Mouse (Mus musculus) embryonic facial prominence, embryonic 15.5 days (tissue): ENCODE results near the gene Maml3. TPM values are rescaled to one million over a fixed set of nuclear protein-coding genes. Genes with fewer than 3 reads are reported as not detected.

Source experiments
- ATAC-seq: fragments of 200-750 bp; cut with Nextera tagmentation; 2 replicates; pipeline ENCODE4 v1.8.0; 2017; ENCODE audit warnings: low read depth, moderate TSS enrichment; ENCODE audit not compliant: insufficient number of reproducible peaks, low FRiP score, low TSS enrichment
- H3K27ac ChIP-seq: fragments of 300-500 bp; sonication (generic); replicated peaks from 2 replicates; pipeline ENCODE4 v1.5.1; 2015; ENCODE audit warnings: mild to moderate bottlenecking, inconsistent platforms
- H3K27me3 ChIP-seq: fragments of 300-500 bp; sonication (generic); 2 replicates; pipeline ENCODE4 v1.6.1; 2015; ENCODE audit warnings: inconsistent platforms
- H3K36me3 ChIP-seq: fragments of 300-500 bp; sonication (generic); 2 replicates; pipeline ENCODE4 v1.6.1; 2015; ENCODE audit warnings: mild to moderate bottlenecking, inconsistent platforms
- H3K4me1 ChIP-seq: fragments of 300-500 bp; sonication (generic); 2 replicates; pipeline ENCODE4 v1.6.1; 2015; ENCODE audit warnings: inconsistent platforms
- H3K4me2 ChIP-seq: fragments of 300-500 bp; sonication (generic); replicated peaks from 2 replicates; pipeline ENCODE4 v1.6.1; 2015; ENCODE audit warnings: mild to moderate bottlenecking, inconsistent platforms
- H3K4me3 ChIP-seq: fragments of 300-500 bp; sonication (generic); replicated peaks from 2 replicates; pipeline ENCODE4 v1.5.1; 2015; ENCODE audit warnings: mild to moderate bottlenecking, inconsistent platforms
- H3K9ac ChIP-seq: fragments of 300-500 bp; sonication (generic); 2 replicates; pipeline ENCODE4 v1.6.1; 2015; ENCODE audit warnings: inconsistent platforms
- H3K9me3 ChIP-seq: fragments of 300-500 bp; sonication (generic); replicated peaks from 2 replicates; pipeline ENCODE4 v1.6.1; 2016; ENCODE audit warnings: inconsistent platforms
- WGBS: fragments of 180-500 bp; shearing (Covaris S2); methylation state at CpG from one replicate; pipeline ENCODE4 v1.1.7; 2015; 5-methylcytosine and 5-hydroxymethylcytosine counted together
- polyA plus RNA-seq: library from polyadenylated mRNA; unstranded; fragments of >200 nt; fragmentation: Nextera tagmentation; extraction: Ambion mirVana; gene quantifications from 2 replicates; pipeline ENCODE4 v1.2.1, GENCODE M21; 2015

Gene Maml3
- polyA plus RNA-seq, 1 experiment from 2014 or later = 6.5 TPM

- 8% methylated on average over 6 of the region's 6 CpGs for WGBS
- no peak overlapping the region for H3K9ac ChIP-seq
- peak overlapping the region; percentile 61 for H3K4me2 ChIP-seq
- no peak for ATAC-seq
- no peaks in the 10 kb centered on the region for H3K27me3 ChIP-seq
- no peaks in the 10 kb centered on the region for H3K36me3 ChIP-seq
- H3K27ac ChIP-seq = peak overlapping the region; percentile 95
- H3K4me1 ChIP-seq = peaks cover 46% of the 10 kb centered on the region
- 0 out of 2 replicates have a peak overlapping the region, but pooled peaks have one; percentile 35 for H3K4me3 ChIP-seq
- H3K9me3 ChIP-seq = no peaks in the 10 kb centered on the region
These were observed 59.6 kb downstream of the Maml3 start for GRCm38 (mm10) chr3:52045221-52045641.

- Histone ChIP-seq H3K27ac (peak overlapping the region; percentile 95), H3K4me3 (no peak overlapping the region), H3K36me3 (no peaks in the 10 kb centered on the region), H3K9ac (no peak overlapping the region), H3K27me3 (no peaks in the 10 kb centered on the region), H3K4me2 (peak overlapping the region; percentile 61), H3K9me3 (no peaks in the 10 kb centered on the region), H3K4me1 (peaks cover 46% of the 10 kb centered on the region)
- WGBS = 7% methylated on average over 14 of the region's 14 CpGs
- ATAC-seq = no peak
These were observed 60.2 kb downstream of the Maml3 start for GRCm38 (mm10) chr3:52044651-52045050.

DNA sequence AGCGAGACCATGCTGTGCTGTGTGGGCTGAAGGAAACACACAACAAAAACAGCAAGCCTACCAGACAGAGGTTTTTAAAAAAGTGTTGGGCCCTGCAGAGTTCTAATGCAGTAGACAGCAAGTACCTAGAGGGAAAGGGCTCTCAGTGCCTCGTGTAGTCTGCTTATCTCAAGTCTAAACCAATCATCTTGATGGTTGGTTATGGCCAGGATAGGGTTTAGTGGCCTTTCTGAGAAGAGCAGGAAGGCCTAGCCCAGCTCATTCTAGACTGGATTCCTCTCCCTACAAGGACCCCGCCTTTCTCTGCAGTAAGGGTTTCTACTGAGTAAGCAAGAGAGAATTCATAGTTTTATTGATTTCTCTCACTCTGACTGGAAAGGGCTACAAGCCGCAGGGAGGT lies 61.0 kb downstream of the Maml3 start:
- Histone ChIP-seq H3K9ac (no peak overlapping the region), H3K36me3 (no peaks in the 10 kb centered on the region), H3K27ac (peak overlapping the region; percentile 95; the same call in 1 of the 2 replicates), H3K4me2 (no peak overlapping the region), H3K4me3 (no peak overlapping the region), H3K9me3 (no peaks in the 10 kb centered on the region), H3K4me1 (peaks cover 46% of the 10 kb centered on the region), H3K27me3 (no peaks in the 10 kb centered on the region)
- no peak for ATAC-seq
- 49% methylated on average over 4 of the region's 4 CpGs for WGBS

DNA sequence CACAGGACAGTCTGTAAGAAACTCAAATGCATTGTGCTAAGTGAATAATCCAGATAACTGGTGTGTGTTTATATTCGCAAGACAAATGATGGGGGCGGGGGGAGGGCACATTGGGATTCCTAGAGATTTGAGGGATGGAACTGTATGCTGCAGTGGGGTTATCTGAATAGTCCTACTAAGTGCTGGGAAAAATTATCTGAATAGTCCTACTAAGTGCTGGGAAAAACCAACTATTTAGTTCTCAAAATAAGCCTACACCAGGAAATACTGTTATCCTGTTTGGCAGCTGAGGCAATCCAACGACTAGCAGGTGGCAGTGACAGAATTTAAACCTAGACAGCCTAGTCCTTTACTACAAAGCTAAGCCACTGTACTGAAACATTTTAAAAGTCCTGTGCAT lies 62.2 kb downstream of the Maml3 start:
- H3K27ac ChIP-seq = no peak overlapping the region
- no peaks in the 10 kb centered on the region for H3K27me3 ChIP-seq
- H3K4me2 ChIP-seq = no peak overlapping the region
- H3K4me1 ChIP-seq = peaks cover 40% of the 10 kb centered on the region
- 76% methylated on average over 3 of the region's 3 CpGs for WGBS
- no peaks in the 10 kb centered on the region for H3K36me3 ChIP-seq
- H3K9me3 ChIP-seq = no peaks in the 10 kb centered on the region
- no peak for ATAC-seq
- no peak overlapping the region for H3K9ac ChIP-seq
- H3K4me3 ChIP-seq = no peak overlapping the region

DNA sequence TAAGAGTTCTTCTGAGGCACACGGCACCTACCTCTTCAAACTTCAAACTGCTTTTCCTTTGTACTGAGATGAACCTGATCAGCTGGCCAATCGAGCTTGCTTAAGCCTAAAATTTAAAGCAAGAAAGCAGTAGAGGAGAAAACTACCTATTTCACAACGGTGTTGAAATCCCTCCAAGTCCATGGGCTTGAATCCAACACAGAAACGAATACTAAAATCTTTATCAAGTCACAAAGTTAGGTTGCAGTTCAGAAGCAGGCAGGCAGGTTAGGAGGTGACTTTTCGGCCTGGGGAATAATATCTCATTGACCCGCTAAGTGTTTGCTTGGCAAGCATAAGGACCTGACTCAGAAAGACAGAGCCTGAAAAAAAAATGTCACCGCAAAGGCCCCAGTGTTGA lies 64.9 kb downstream of the Maml3 start:
- H3K4me1 ChIP-seq = peaks cover 22% of the 10 kb centered on the region
- 76% methylated on average over 7 of the region's 7 CpGs for WGBS
- no peak overlapping the region for H3K9ac ChIP-seq
- H3K4me3 ChIP-seq = no peak overlapping the region
- no peaks in the 10 kb centered on the region for H3K9me3 ChIP-seq
- no peaks in the 10 kb centered on the region for H3K36me3 ChIP-seq
- no peak overlapping the region for H3K4me2 ChIP-seq
- no peak overlapping the region for H3K27ac ChIP-seq
- no peak for ATAC-seq
- H3K27me3 ChIP-seq = no peaks in the 10 kb centered on the region

DNA sequence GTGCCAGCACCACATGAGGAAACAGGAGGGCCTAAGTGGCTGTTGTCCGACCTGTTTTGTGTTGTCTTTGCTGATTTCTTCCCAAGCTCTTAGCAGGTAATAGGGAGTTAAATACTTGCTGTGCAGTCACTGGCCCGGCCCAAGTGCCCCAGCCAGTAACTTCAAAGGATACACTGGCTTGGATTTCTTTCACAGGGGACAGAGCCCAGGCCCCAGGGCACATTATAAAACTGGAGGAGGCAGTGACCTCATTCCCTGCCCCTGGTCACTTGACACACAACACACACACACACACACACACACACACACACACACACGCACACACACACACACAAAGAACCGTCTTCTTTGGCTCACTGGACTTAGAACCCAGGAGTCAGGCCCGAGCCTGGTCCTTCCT lies 67.6 kb downstream of the Maml3 start:
- Histone ChIP-seq H3K4me1 (peaks cover 17% of the 10 kb centered on the region), H3K27ac (no peak overlapping the region), H3K36me3 (no peaks in the 10 kb centered on the region), H3K27me3 (no peaks in the 10 kb centered on the region), H3K9me3 (no peaks in the 10 kb centered on the region), H3K4me2 (no peak overlapping the region), H3K9ac (no peak overlapping the region), H3K4me3 (no peak overlapping the region)
- 40% methylated on average over 5 of the region's 5 CpGs for WGBS
- ATAC-seq = no peak

DNA sequence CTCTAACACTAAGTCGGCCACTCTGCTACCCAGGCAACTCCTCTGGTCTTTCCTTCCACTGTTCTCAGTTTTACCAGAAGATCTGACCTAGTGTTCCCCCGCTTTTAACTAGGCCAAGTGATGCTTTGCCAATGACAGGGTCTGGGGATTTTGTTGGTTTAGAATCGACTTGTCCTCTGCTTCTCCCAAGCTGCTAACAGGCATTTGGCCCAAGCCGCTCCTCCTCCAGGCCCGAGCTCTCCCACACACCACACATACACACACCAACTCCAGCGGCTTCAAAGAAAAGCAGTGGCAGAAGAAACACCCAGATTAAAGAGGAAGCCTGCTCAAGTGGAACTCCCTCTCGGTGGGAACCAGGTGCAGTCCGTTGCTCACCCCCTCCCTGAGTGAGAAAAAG lies 69.5 kb downstream of the Maml3 start:
- Histone ChIP-seq H3K27ac (no peak overlapping the region; the same call in 1 of the 2 replicates), H3K27me3 (no peaks in the 10 kb centered on the region), H3K4me2 (no peak overlapping the region)

GRCm38 (mm10) chr3:52033857-52034588 lies 70.9 kb downstream of the Maml3 start:
- Histone ChIP-seq H3K9me3 (no peaks in the 10 kb centered on the region), H3K4me1 (peaks cover 28% of the 10 kb centered on the region), H3K4me2 (no peak overlapping the region), H3K4me3 (no peak overlapping the region), H3K27me3 (no peaks in the 10 kb centered on the region), H3K9ac (no peak overlapping the region), H3K36me3 (no peaks in the 10 kb centered on the region), H3K27ac (0 out of 2 replicates have a peak overlapping the region, but pooled peaks have one; percentile 17)
- WGBS = 26% methylated on average over 14 of the region's 14 CpGs
- no peak for ATAC-seq

More for the DNA sequence above, 69.5 kb downstream of the Maml3 start:
- WGBS = 43% methylated on average over 8 of the region's 8 CpGs
- peaks cover 18% of the 10 kb centered on the region for H3K4me1 ChIP-seq
- H3K4me3 ChIP-seq = no peak overlapping the region
- 0 out of 2 replicates have a peak, but pooled peaks have one; percentile 15 for ATAC-seq
- no peaks in the 10 kb centered on the region for H3K36me3 ChIP-seq
- no peak overlapping the region for H3K9ac ChIP-seq
- H3K9me3 ChIP-seq = no peaks in the 10 kb centered on the region

DNA sequence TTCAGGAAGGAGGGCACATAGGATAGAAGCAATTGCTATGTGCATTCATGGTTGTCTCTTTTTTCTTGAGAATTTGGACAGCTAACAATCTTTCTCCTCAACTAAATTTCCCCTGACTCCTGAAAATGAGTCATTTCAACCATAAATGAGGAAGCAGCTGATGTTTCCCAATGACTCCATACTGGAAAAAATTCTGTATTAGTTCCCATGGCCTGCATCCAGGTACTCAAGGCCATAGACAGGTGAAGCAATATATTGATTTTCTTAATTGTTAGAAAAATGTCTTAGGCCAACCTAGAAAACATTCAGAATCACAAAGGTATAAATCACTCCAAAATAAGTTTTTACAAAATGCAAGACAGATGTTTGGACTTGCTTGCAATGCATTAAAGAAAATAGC lies 73.5 kb downstream of the Maml3 start:
- Histone ChIP-seq H3K4me2 (no peak overlapping the region), H3K4me1 (peaks cover 28% of the 10 kb centered on the region), H3K27me3 (no peaks in the 10 kb centered on the region), H3K36me3 (no peaks in the 10 kb centered on the region), H3K9ac (no peak overlapping the region), H3K9me3 (no peaks in the 10 kb centered on the region), H3K27ac (no peak overlapping the region), H3K4me3 (no peak overlapping the region)
- no peak for ATAC-seq

DNA sequence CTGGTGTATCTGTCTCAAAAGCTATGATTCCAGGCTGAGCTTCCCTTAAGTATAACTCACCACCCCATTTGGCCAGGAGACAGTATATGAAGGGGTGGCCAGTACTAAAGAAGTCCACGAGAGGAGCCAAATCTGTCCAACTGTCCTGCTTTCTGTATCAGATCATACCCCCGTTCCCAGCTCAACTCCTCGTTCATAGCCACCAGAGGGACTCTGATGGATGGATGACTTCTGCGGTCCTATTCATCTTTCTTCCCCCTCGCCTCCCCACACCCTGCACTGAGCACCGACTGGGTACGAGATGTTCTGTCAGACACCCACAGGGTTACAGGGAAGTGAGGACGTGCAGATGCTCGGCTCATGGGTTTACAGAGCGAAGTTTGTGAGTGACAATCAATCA lies 74.8 kb downstream of the Maml3 start:
- no peaks in the 10 kb centered on the region for H3K36me3 ChIP-seq
- peaks cover 22% of the 10 kb centered on the region for H3K4me1 ChIP-seq
- no peak for ATAC-seq
- no peaks in the 10 kb centered on the region for H3K27me3 ChIP-seq
- no peaks in the 10 kb centered on the region for H3K9me3 ChIP-seq
- 0 out of 2 replicates have a peak overlapping the region, but pooled peaks have one; percentile 13 for H3K4me3 ChIP-seq
- WGBS = 69% methylated on average over 10 of the region's 10 CpGs
- peak overlapping the region; percentile 27 for H3K4me2 ChIP-seq
- no peak overlapping the region for H3K27ac ChIP-seq
- H3K9ac ChIP-seq = no peak overlapping the region

DNA sequence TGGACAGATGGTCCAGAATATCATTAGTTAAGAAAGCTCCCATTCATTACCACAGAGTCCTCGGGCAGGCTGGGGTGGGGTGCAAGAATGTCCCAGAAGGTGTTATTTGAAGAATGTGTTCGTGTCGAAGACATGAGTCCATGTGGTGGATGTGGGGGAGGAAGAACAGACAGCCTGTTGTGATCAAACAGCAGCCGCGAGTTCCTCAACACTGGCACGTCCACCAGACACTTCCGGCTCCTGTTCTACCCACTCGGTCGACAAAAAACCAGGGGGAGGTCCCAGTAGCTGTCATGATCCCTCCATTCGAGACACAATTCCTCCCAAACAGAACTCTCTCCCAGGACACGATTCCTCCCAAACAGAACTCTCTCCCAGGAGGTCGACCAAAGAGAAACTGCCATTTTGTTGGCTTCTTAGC lies 75.2 kb downstream of the Maml3 start:
- WGBS = 21% methylated on average over 12 of the region's 12 CpGs
- Histone ChIP-seq H3K27ac (no peak overlapping the region), H3K4me2 (peak overlapping the region; percentile 27), H3K4me1 (peaks cover 20% of the 10 kb centered on the region), H3K36me3 (no peaks in the 10 kb centered on the region), H3K27me3 (no peaks in the 10 kb centered on the region), H3K9me3 (no peaks in the 10 kb centered on the region), H3K9ac (no peak overlapping the region), H3K4me3 (0 out of 2 replicates have a peak overlapping the region, but pooled peaks have one; percentile 13)
- no peak for ATAC-seq

- no peak overlapping the region; the same call in 1 of the 2 replicates for H3K27ac ChIP-seq
- no peaks in the 10 kb centered on the region for H3K9me3 ChIP-seq
- H3K4me1 ChIP-seq = peaks cover 11% of the 10 kb centered on the region; the same call in 1 of the 2 replicates
- no peak overlapping the region for H3K9ac ChIP-seq
- no peak overlapping the region for H3K4me2 ChIP-seq
- 55% methylated on average over 7 of the region's 7 CpGs for WGBS
- H3K4me3 ChIP-seq = no peak overlapping the region
- H3K27me3 ChIP-seq = no peaks in the 10 kb centered on the region
- ATAC-seq = no peak
- H3K36me3 ChIP-seq = no peaks in the 10 kb centered on the region
These were observed 76.9 kb downstream of the Maml3 start for GRCm38 (mm10) chr3:52027972-52028371.
